ENCODE assay signal across 8 mouse cellular contexts in genomic region chr11:76540973-76541372, GRCm38 (mm10).
DNase-seq lines count a peak whose midpoint lies in the region; ATAC-seq and TF ChIP-seq lines count a peak whose summit lies in the region.

No protein-coding gene starts in this region.

- H3K9ac ChIP-seq in midbrain, embryonic 16.5 days (ENCODE audit: low read depth, low read length), result no peak overlapping the region
- no peak overlapping the region for H3K9ac ChIP-seq in hindbrain, postnatal 0 days (replicated peaks; ENCODE audit: low read length)
- H3K9ac ChIP-seq in liver, embryonic 14.5 days (replicated peaks), result no peak overlapping the region

- TF ChIP-seq POLR2A in bone marrow macrophage, adult 2 months (IDR thresholded peaks at IDR 0.05; ENCODE audit: borderline replicate concordance, low read depth, low read length), result no peak

- no peak overlapping the region for H3K27ac ChIP-seq in midbrain, embryonic 10.5 days (replicated peaks)
- H3K27ac ChIP-seq in midbrain, embryonic 16.5 days (ENCODE audit: low read length), result no peak overlapping the region
- H3K27ac ChIP-seq in bone marrow macrophage, adult 2 months (ENCODE audit: insufficient read depth, low read depth, low read length), result no peak overlapping the region
- H3K27ac ChIP-seq in hindbrain, postnatal 0 days, result no peak overlapping the region
- H3K27ac ChIP-seq in liver, embryonic 14.5 days, result no peak overlapping the region

- TF ChIP-seq EP300 in liver, embryonic 14.5 days (IDR thresholded peaks at IDR 0.05; ENCODE audit: low read depth), result no peak

- H3K4me1 ChIP-seq in midbrain, embryonic 10.5 days, result peaks cover 5% of the 10 kb centered on the region; the same call in 1 of the 2 replicates
- no peaks in the 10 kb centered on the region for H3K4me1 ChIP-seq in midbrain, embryonic 16.5 days (ENCODE audit: control insufficient read depth, insufficient read depth, low read length)
- peaks cover 27% of the 10 kb centered on the region for H3K4me1 ChIP-seq in bone marrow macrophage, adult 2 months (ENCODE audit: control insufficient read depth, insufficient read depth, low read length)
- H3K4me1 ChIP-seq in hindbrain, postnatal 0 days (ENCODE audit: insufficient read depth, low read length), result no peaks in the 10 kb centered on the region
- no peaks in the 10 kb centered on the region for H3K4me1 ChIP-seq in liver, embryonic 14.5 days (replicated peaks; ENCODE audit: control insufficient read depth in 2 of 2, insufficient read depth in 2 of 2, low read length in 1 of 2)

- peak; percentile 59 for DNase-seq in midbrain, embryonic 10.5 days (ENCODE audit: low spot score)
- DNase-seq in frontal cortex, postnatal 25 days (ENCODE audit: low spot score in 2 of 2), result peak; percentile 53 to 60
- peak; percentile 72 for DNase-seq in hindbrain, postnatal 0 days (ENCODE audit: low spot score)
- DNase-seq in liver, embryonic 14.5 days (ENCODE audit: low read depth in 3 of 3, low spot score in 3 of 3), result peak; percentile 5 to 19 (median 12)
- DNase-seq in ovary, postnatal 14 days (ENCODE audit: low spot score), result peak; percentile 69
- peak; percentile 81 for DNase-seq in urinary bladder, postnatal 14 days (ENCODE audit: low spot score)

- peak; percentile 80 for TF ChIP-seq CTCF in bone marrow macrophage, adult 2 months (IDR thresholded peaks at IDR 0.05; ENCODE audit: low read depth, low read length)
- TF ChIP-seq CTCF in hindbrain, postnatal 0 days (IDR thresholded peaks at IDR 0.05; ENCODE audit: low read depth), result peak; percentile 81
- TF ChIP-seq CTCF in liver, embryonic 14.5 days (IDR thresholded peaks at IDR 0.05; ENCODE audit: low read depth), result peak; percentile 76

- no peaks in the 10 kb centered on the region for H3K9me3 ChIP-seq in midbrain, embryonic 10.5 days (replicated peaks)
- H3K9me3 ChIP-seq in midbrain, embryonic 16.5 days (replicated peaks; ENCODE audit: control insufficient read depth, low read length, poor library complexity, severe bottlenecking), result no peaks in the 10 kb centered on the region
- no peaks in the 10 kb centered on the region for H3K9me3 ChIP-seq in hindbrain, postnatal 0 days (ENCODE audit: low read length)
- H3K9me3 ChIP-seq in liver, embryonic 14.5 days (ENCODE audit: control insufficient read depth, low read length), result no peaks in the 10 kb centered on the region

- no peak overlapping the region for H3K4me2 ChIP-seq in midbrain, embryonic 16.5 days (ENCODE audit: low read length)
- H3K4me2 ChIP-seq in hindbrain, postnatal 0 days (ENCODE audit: low read depth, low read length), result no peak overlapping the region
- no peak overlapping the region for H3K4me2 ChIP-seq in liver, embryonic 14.5 days (ENCODE audit: low read depth)

- H3K4me3 ChIP-seq in midbrain, embryonic 10.5 days, result no peak overlapping the region
- no peak overlapping the region for H3K4me3 ChIP-seq in midbrain, embryonic 16.5 days (ENCODE audit: low read depth, low read length)
- H3K4me3 ChIP-seq in bone marrow macrophage, adult 2 months (ENCODE audit: insufficient read depth, low read length), result no peak overlapping the region
- H3K4me3 ChIP-seq in hindbrain, postnatal 0 days (ENCODE audit: low read length), result no peak overlapping the region
- no peak overlapping the region for H3K4me3 ChIP-seq in liver, embryonic 14.5 days (ENCODE audit: insufficient read depth in 1 of 2, low read depth in 2 of 2, low read length in 2 of 2)

- H3K27me3 ChIP-seq in midbrain, embryonic 10.5 days (ENCODE audit: low read depth, poor library complexity, severe bottlenecking), result no peaks in the 10 kb centered on the region
- H3K27me3 ChIP-seq in midbrain, embryonic 16.5 days (ENCODE audit: control insufficient read depth, insufficient read depth, low read depth, low read length), result no peaks in the 10 kb centered on the region
- no peaks in the 10 kb centered on the region for H3K27me3 ChIP-seq in hindbrain, postnatal 0 days (ENCODE audit: insufficient read depth, low read length)
- H3K27me3 ChIP-seq in liver, embryonic 14.5 days (ENCODE audit: control insufficient read depth, insufficient read depth, low read length), result no peaks in the 10 kb centered on the region

- H3K36me3 ChIP-seq in midbrain, embryonic 10.5 days, result peaks cover 16% of the 10 kb centered on the region
- H3K36me3 ChIP-seq in midbrain, embryonic 16.5 days (ENCODE audit: control insufficient read depth, insufficient read depth, low read length), result no peaks in the 10 kb centered on the region
- no peaks in the 10 kb centered on the region for H3K36me3 ChIP-seq in hindbrain, postnatal 0 days (ENCODE audit: insufficient read depth, low read length)
- no peaks in the 10 kb centered on the region for H3K36me3 ChIP-seq in liver, embryonic 14.5 days (replicated peaks; ENCODE audit: control insufficient read depth, insufficient read depth, low read depth)

- WGBS in midbrain, embryonic 10.5 days, result 38% methylated on average over 1 of the region's 1 CpGs
- 26% methylated on average over 1 of the region's 1 CpGs for WGBS in midbrain, embryonic 16.5 days
- WGBS in hindbrain, postnatal 0 days, result 45% methylated on average over 1 of the region's 1 CpGs
- 19% methylated on average over 1 of the region's 1 CpGs for WGBS in liver, embryonic 14.5 days (ENCODE audit: insufficient replicate concordance)

- ATAC-seq in midbrain, embryonic 16.5 days, result no peak
- peak; percentile 80 for ATAC-seq in hindbrain, postnatal 0 days
- ATAC-seq in liver, embryonic 14.5 days (ENCODE audit: insufficient read depth), result no peak

Comparison
In these comparisons a context has a peak if more than half of its experiments do, and no peak if none do; other contexts are left out.
1. DNase-seq: peak in every context shown above with its lines; median percentile 81 in urinary bladder, postnatal 14 days; 72 in hindbrain, postnatal 0 days; 69 in ovary, postnatal 14 days; 59 in midbrain, embryonic 10.5 days; 56 in frontal cortex, postnatal 25 days; 12 in liver, embryonic 14.5 days.